In the genomic region with DNA sequence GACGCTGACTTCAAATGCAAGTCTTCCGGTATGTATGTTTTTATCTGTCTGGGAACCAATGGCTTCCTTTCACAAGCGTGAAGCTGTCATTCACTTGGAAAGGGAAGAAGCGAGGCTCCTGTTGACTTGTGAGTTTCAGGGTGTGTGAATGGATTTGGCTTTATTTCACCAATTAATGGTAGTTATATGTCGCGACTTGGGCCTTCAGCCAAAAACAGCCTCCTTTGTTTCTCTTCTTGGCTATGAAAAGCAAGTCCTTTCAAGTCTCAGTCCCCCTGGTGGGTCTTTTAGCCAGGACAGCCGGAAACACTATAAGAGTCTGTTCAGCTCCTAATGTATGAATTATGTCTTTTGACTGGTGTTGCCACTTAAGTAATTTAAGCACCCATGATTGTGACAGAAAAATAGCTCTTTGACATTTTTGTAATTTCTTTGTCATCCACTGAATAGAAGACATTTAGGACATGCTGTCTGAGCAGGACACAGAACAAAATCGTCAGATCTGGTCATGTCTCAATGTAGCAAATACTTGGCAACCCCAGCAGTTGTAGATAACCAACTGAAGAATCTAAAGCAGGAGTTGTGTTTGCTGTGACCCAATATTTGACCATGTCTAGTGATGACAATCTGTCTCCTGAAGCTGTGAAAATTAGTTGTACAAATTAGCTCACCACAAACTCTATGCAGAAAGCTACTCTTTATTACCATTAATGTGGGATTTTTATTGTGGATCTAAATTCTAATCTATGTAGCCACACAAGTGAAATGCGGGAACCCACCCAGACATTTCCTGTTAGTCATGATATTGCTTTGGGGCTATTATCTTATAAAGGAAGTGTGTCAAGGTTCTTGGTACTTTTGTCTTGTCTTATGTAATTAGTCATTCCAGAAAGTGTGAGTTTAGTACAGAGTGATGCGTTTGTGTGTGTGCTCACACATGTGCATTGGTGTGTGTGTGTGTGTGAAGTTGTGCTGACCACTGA, we compare ENCODE assay signal across 10 mouse cellular contexts. TPM values are rescaled to one million over a fixed set of nuclear protein-coding genes. Genes with fewer than 3 reads are reported as not detected.
DNase-seq lines count a peak whose midpoint lies in the region; ATAC-seq and TF ChIP-seq lines count a peak whose summit lies in the region.
"Had no signal": no experiment of that assay in that cellular context is flagged by ENCODE, and none has a peak within 500 bp of the region (broad histone marks: within the 10 kb centered on the region; RNA-seq: fewer than 3 reads in every experiment).

No protein-coding gene starts in this region.

- H3K79me2 ChIP-seq in MEL (ENCODE audit: control insufficient read depth, insufficient read depth, low read length, poor library complexity), result no peaks in the 10 kb centered on the region

- no peak overlapping the region for H3K27ac ChIP-seq in forebrain, embryonic 11.5 days (ENCODE audit: low read depth, low read length)
- H3K27ac ChIP-seq in forebrain, embryonic 10.5 days, result no peak overlapping the region
- H3K27ac ChIP-seq in layer of hippocampus, adult 2 months, result no peak overlapping the region
- H3K27ac ChIP-seq in MEL (ENCODE audit: control insufficient read depth, low read depth, low read length), result peak overlapping the region; percentile 93
- no peak overlapping the region for H3K27ac ChIP-seq in hindbrain, postnatal 0 days
- H3K27ac ChIP-seq in intestine, postnatal 0 days (ENCODE audit: low read depth, low read length), result no peak overlapping the region
- H3K27ac ChIP-seq: embryonic facial prominence, embryonic 15.5 days had no signal

- no peak overlapping the region for H3K9ac ChIP-seq in forebrain, embryonic 11.5 days (ENCODE audit: low read length)
- peak overlapping the region; percentile 11; the same call in 1 of the 2 replicates for H3K9ac ChIP-seq in MEL (ENCODE audit: control insufficient read depth, low read depth, low read length, poor library complexity, severe bottlenecking)
- H3K9ac ChIP-seq in hindbrain, postnatal 0 days (replicated peaks; ENCODE audit: low read length), result no peak overlapping the region
- H3K9ac ChIP-seq in intestine, postnatal 0 days (ENCODE audit: low read depth, low read length), result no peak overlapping the region
- H3K9ac ChIP-seq: embryonic facial prominence, embryonic 15.5 days had no signal

- TF ChIP-seq CTCF in layer of hippocampus, adult 2 months (conservative IDR thresholded peaks at IDR 0.05), result 0 out of 2 replicates have a peak, but pooled peaks have one; percentile 8
- TF ChIP-seq CTCF in MEL (IDR thresholded peaks at IDR 0.05 in 2 of 3, conservative IDR thresholded peaks at IDR 0.05 in 1 of 3; ENCODE audit: control insufficient read depth in 1 of 3, insufficient read depth in 1 of 3, low read depth in 2 of 3, low read length in 3 of 3, poor library complexity in 1 of 3, severe bottlenecking in 1 of 3), result no peak
- TF ChIP-seq CTCF in hindbrain, postnatal 0 days (IDR thresholded peaks at IDR 0.05; ENCODE audit: low read depth), result peak; percentile 36
- TF ChIP-seq CTCF in intestine, postnatal 0 days (IDR thresholded peaks at IDR 0.05; ENCODE audit: low read depth), result no peak

- no peak overlapping the region for H3K4me2 ChIP-seq in forebrain, embryonic 11.5 days (ENCODE audit: low read depth, low read length, severe bottlenecking)
- peak overlapping the region; percentile 22; the same call in 1 of the 2 replicates for H3K4me2 ChIP-seq in hindbrain, postnatal 0 days (ENCODE audit: low read depth, low read length)
- H3K4me2 ChIP-seq in intestine, postnatal 0 days (replicated peaks; ENCODE audit: low read depth), result no peak overlapping the region
- H3K4me2 ChIP-seq: embryonic facial prominence, embryonic 15.5 days had no signal

- no peak for TF ChIP-seq RAD21 in MEL (IDR thresholded peaks at IDR 0.05; ENCODE audit: low read depth, low read length)

- WGBS in forebrain, embryonic 11.5 days, result 52% methylated on average over 10 of the region's 10 CpGs
- WGBS in forebrain, embryonic 10.5 days, result 62% methylated on average over 10 of the region's 10 CpGs
- 31% methylated on average over 10 of the region's 10 CpGs for WGBS in hindbrain, postnatal 0 days
- 75% methylated on average over 10 of the region's 10 CpGs for WGBS in intestine, postnatal 0 days

- no peaks in the 10 kb centered on the region for H3K4me1 ChIP-seq in forebrain, embryonic 11.5 days (replicated peaks; ENCODE audit: control insufficient read depth, insufficient read depth, low read length)
- H3K4me1 ChIP-seq in forebrain, embryonic 10.5 days, result peaks cover 8% of the 10 kb centered on the region
- peaks cover 16 to 36% of the 10 kb centered on the region in 2 experiments for H3K4me1 ChIP-seq in MEL (ENCODE audit: control insufficient read depth in 1 of 2, insufficient read depth in 2 of 2, low read length in 2 of 2)
- no peaks in the 10 kb centered on the region for H3K4me1 ChIP-seq in hindbrain, postnatal 0 days (ENCODE audit: insufficient read depth, low read length)
- 0 out of 2 replicates have a peak, but pooled peaks cover 3% of the 10 kb centered on the region for H3K4me1 ChIP-seq in intestine, postnatal 0 days (replicated peaks; ENCODE audit: control insufficient read depth, insufficient read depth, low read length)
- H3K4me1 ChIP-seq: embryonic facial prominence, embryonic 15.5 days had no signal

- H3K9me3 ChIP-seq in forebrain, embryonic 11.5 days (ENCODE audit: control insufficient read depth, low read length), result no peaks in the 10 kb centered on the region
- no peaks in the 10 kb centered on the region for H3K9me3 ChIP-seq in forebrain, embryonic 10.5 days
- H3K9me3 ChIP-seq in MEL (replicated peaks; ENCODE audit: insufficient read depth, low read length), result no peaks in the 10 kb centered on the region
- no peaks in the 10 kb centered on the region for H3K9me3 ChIP-seq in hindbrain, postnatal 0 days (ENCODE audit: low read length)
- no peaks in the 10 kb centered on the region for H3K9me3 ChIP-seq in intestine, postnatal 0 days (ENCODE audit: control insufficient read depth)
- H3K9me3 ChIP-seq: embryonic facial prominence, embryonic 15.5 days had no signal

- TF ChIP-seq EP300 in MEL (IDR thresholded peaks at IDR 0.05; ENCODE audit: low read depth in 1 of 2, low read length in 2 of 2), result peak; percentile 95 to 97

- TF ChIP-seq POLR2A in MEL (IDR thresholded peaks at IDR 0.05; ENCODE audit: control insufficient read depth in 1 of 2, insufficient read depth in 1 of 2, low read depth in 1 of 2, low read length in 2 of 2, poor library complexity in 1 of 2), result no peak

- ATAC-seq in forebrain, embryonic 11.5 days (replicated peaks; ENCODE audit: low FRiP score), result peak; percentile 63; the same call in 1 of the 2 replicates
- ATAC-seq in hindbrain, postnatal 0 days, result peak; percentile 69
- no peak for ATAC-seq in intestine, postnatal 0 days

- no peaks in the 10 kb centered on the region for H3K36me3 ChIP-seq in forebrain, embryonic 11.5 days (ENCODE audit: control insufficient read depth, insufficient read depth, low read length)
- H3K36me3 ChIP-seq in forebrain, embryonic 10.5 days (replicated peaks), result no peaks in the 10 kb centered on the region
- H3K36me3 ChIP-seq in MEL (ENCODE audit: control insufficient read depth in 1 of 2, insufficient read depth in 2 of 2, low read length in 2 of 2), result peaks cover 0 to 40% of the 10 kb centered on the region in 2 experiments; a peak in 2 of 4 replicates
- H3K36me3 ChIP-seq in hindbrain, postnatal 0 days (ENCODE audit: insufficient read depth, low read length), result no peaks in the 10 kb centered on the region
- H3K36me3 ChIP-seq in intestine, postnatal 0 days (ENCODE audit: control insufficient read depth, insufficient read depth), result no peaks in the 10 kb centered on the region
- H3K36me3 ChIP-seq: embryonic facial prominence, embryonic 15.5 days had no signal

- no peaks in the 10 kb centered on the region for H3K27me3 ChIP-seq in forebrain, embryonic 11.5 days (ENCODE audit: control insufficient read depth, insufficient read depth, low read length)
- no peaks in the 10 kb centered on the region for H3K27me3 ChIP-seq in forebrain, embryonic 10.5 days (ENCODE audit: poor library complexity, severe bottlenecking)
- H3K27me3 ChIP-seq in MEL (ENCODE audit: control insufficient read depth in 1 of 2, insufficient read depth in 2 of 2, low read length in 2 of 2), result no peaks in the 10 kb centered on the region
- no peaks in the 10 kb centered on the region for H3K27me3 ChIP-seq in hindbrain, postnatal 0 days (ENCODE audit: insufficient read depth, low read length)
- H3K27me3 ChIP-seq in intestine, postnatal 0 days (replicated peaks; ENCODE audit: control insufficient read depth, insufficient read depth, low read length), result no peaks in the 10 kb centered on the region
- H3K27me3 ChIP-seq: embryonic facial prominence, embryonic 15.5 days had no signal

- no peak for DNase-seq in forebrain, embryonic 11.5 days (ENCODE audit: low spot score)
- no peak for DNase-seq in forebrain, embryonic 10.5 days (ENCODE audit: extremely low spot score, low spot score)
- DNase-seq in layer of hippocampus, adult 2 months (ENCODE audit: low spot score in 2 of 2), result no peak
- no peak for DNase-seq in layer of hippocampus, adult 18-20 months (ENCODE audit: low spot score in 2 of 2)
- DNase-seq in MEL (ENCODE audit: low read depth, low spot score), result peak; percentile 83
- peak; percentile 78 for DNase-seq in hindbrain, postnatal 0 days (ENCODE audit: low spot score)
- no peak for DNase-seq in left cerebral cortex, adult 11 months (ENCODE audit: low spot score)
- DNase-seq: lung, postnatal 14 days had no signal

- no peak overlapping the region for H3K4me3 ChIP-seq in forebrain, embryonic 11.5 days (ENCODE audit: low read depth, low read length)
- H3K4me3 ChIP-seq in forebrain, embryonic 10.5 days, result no peak overlapping the region
- H3K4me3 ChIP-seq in layer of hippocampus, adult 2 months, result no peak overlapping the region
- H3K4me3 ChIP-seq in MEL (ENCODE audit: control insufficient read depth in 1 of 2, insufficient read depth in 1 of 2, low read depth in 2 of 2, low read length in 2 of 2), result peak overlapping the region in 1 of 2 experiments; percentile 17; a peak in 1 of 4 replicates
- H3K4me3 ChIP-seq in hindbrain, postnatal 0 days (ENCODE audit: low read length), result no peak overlapping the region
- no peak overlapping the region for H3K4me3 ChIP-seq in intestine, postnatal 0 days (ENCODE audit: low read depth, low read length)
- H3K4me3 ChIP-seq: embryonic facial prominence, embryonic 15.5 days had no signal

RNA-seq across cellular contexts. Expression of gene Hmgcll1, which starts 13.5 kb away (rescaled TPM):
- polyA plus RNA-seq in forebrain, embryonic 11.5 days (2014; fragmentation: Nextera tagmentation; extraction: Ambion mirVana), result 9.5 and 10.4 TPM in 2 replicates
- polyA plus RNA-seq in forebrain, embryonic 10.5 days (2016; fragmentation: Nextera tagmentation; extraction: Ambion mirVana), result 3.7 and 5.2 TPM in 2 replicates
- total RNA-seq in layer of hippocampus, adult 2 months (2021), result 10 to 100 TPM; 11.6 to 15.3 TPM
- 10 to 100 TPM; 13.2 to 15.8 TPM for total RNA-seq in layer of hippocampus, adult 18-20 months (2021)
- not detected in 2 replicates for total RNA-seq in MEL (2012; rRNA removed)
- polyA plus RNA-seq in MEL (2012; ENCODE audit: insufficient read depth in 1 of 2, insufficient read length in 2 of 2, low read depth in 1 of 2, low replicate concordance in 2 of 2, missing spikeins in 1 of 2), result not detected
- total RNA-seq in hindbrain, postnatal 0 days (2014; rRNA removed), result 15.5 and 29.6 TPM in 2 replicates
- polyA plus RNA-seq in hindbrain, postnatal 0 days (2015; fragmentation: Nextera tagmentation; extraction: Ambion mirVana), result 14.1 and 16.0 TPM in 2 replicates
- polyA plus RNA-seq in intestine, postnatal 0 days (2015; fragmentation: Nextera tagmentation; extraction: Ambion mirVana), result 0.87 and 0.92 TPM in 2 replicates

Comparison
In these comparisons a context has a peak if more than half of its experiments do, and no peak if none do; other contexts are left out.
1. DNase-seq: peak in MEL (single experiment) and hindbrain, postnatal 0 days (single experiment); none in forebrain, embryonic 11.5 days (single experiment), forebrain, embryonic 10.5 days (single experiment), layer of hippocampus, adult 2 months (0 of 2), layer of hippocampus, adult 18-20 months (0 of 2) and left cerebral cortex, adult 11 months (single experiment).
2. CTCF ChIP-seq: peak in layer of hippocampus, adult 2 months (single experiment) and hindbrain, postnatal 0 days (single experiment); none in MEL (0 of 3) and intestine, postnatal 0 days (single experiment).